Mouse (Mus musculus) hindbrain, postnatal 0 days (tissue): ENCODE data around the gene Chst11. TPM values are rescaled to one million over a fixed set of nuclear protein-coding genes. Genes with fewer than 3 reads are reported as not detected.
A peak's percentile ranks its signal among the peaks of the same experiment; 100 is the strongest.

ENCODE experiments used
- ATAC-seq: fragments of 200-750 bp; cut with Nextera tagmentation; 2 replicates; pipeline ENCODE4 v1.8.0; 2017; ENCODE audit warnings: mild to moderate bottlenecking, moderate TSS enrichment, moderate library complexity
- DNase-seq: peaks from one replicate; pipeline ENCODE4 v3.0.0-alpha.2; 2015; ENCODE audit warnings: low spot score
- H3K27ac ChIP-seq: fragments of 300-500 bp; sonication (generic); 2 replicates; pipeline ENCODE4 v1.5.1; 2014; ENCODE audit warnings: mild to moderate bottlenecking
- H3K27me3 ChIP-seq: fragments of 300-500 bp; sonication (generic); 2 replicates; pipeline ENCODE4 v1.6.1; 2014; ENCODE audit warnings: low read length, mixed read lengths; ENCODE audit not compliant: insufficient read depth
- H3K36me3 ChIP-seq: fragments of 300-500 bp; sonication (generic); 2 replicates; pipeline ENCODE4 v1.6.1; 2014; ENCODE audit warnings: low read length, mixed read lengths; ENCODE audit not compliant: insufficient read depth
- H3K4me1 ChIP-seq: fragments of 300-500 bp; sonication (generic); 2 replicates; pipeline ENCODE4 v1.6.1; 2014; ENCODE audit warnings: antibody characterized with exemption, low read length, mixed read lengths; ENCODE audit not compliant: insufficient read depth
- H3K4me2 ChIP-seq: fragments of 300-500 bp; sonication (generic); 2 replicates; pipeline ENCODE4 v1.6.1; 2014; ENCODE audit warnings: low read depth, mild to moderate bottlenecking, low read length, moderate library complexity, mixed read lengths
- H3K4me3 ChIP-seq: fragments of 300-500 bp; sonication (generic); 2 replicates; pipeline ENCODE4 v1.5.1; 2014; ENCODE audit warnings: low read length
- H3K9ac ChIP-seq: fragments of 300-500 bp; sonication (generic); replicated peaks from 2 replicates; pipeline ENCODE4 v1.6.1; 2014; ENCODE audit warnings: mild to moderate bottlenecking, low read length, moderate library complexity, mixed read lengths
- H3K9me3 ChIP-seq: fragments of 300-500 bp; sonication (generic); 2 replicates; pipeline ENCODE4 v1.6.1; 2016; ENCODE audit warnings: low read length, mixed read lengths
- CTCF ChIP-seq: IDR thresholded peaks from 2 replicates; pipeline ENCODE4 v1.5.1; 2016; ENCODE audit warnings: antibody characterized with exemption, control low read depth, low read depth
- WGBS: fragments of 180-500 bp; shearing (Covaris S2); extraction: QIAGEN DNeasy Blood & Tissue Kit; methylation state at CpG from one replicate; pipeline ENCODE4 v1.1.7; 2014; 5-methylcytosine and 5-hydroxymethylcytosine counted together
- polyA plus RNA-seq: library from polyadenylated mRNA; unstranded; fragments of >200 nt; fragmentation: Nextera tagmentation; extraction: Ambion mirVana; gene quantifications from 2 replicates; pipeline ENCODE4 v1.2.1, GENCODE M21; 2015
- total RNA-seq: library from RNA; depleted of rRNA; stranded (reverse); fragments of >200 nt; gene quantifications from 2 replicates; pipeline ENCODE4 v1.2.3, GENCODE M21; 2014

Gene Chst11
- total and polyA plus RNA-seq, 2 experiments from 2014 or later = 2.9 to 22.3 TPM

- Histone ChIP-seq H3K36me3 (no peaks in the 10 kb centered on the region), H3K4me3 (no peak overlapping the region), H3K9me3 (no peaks in the 10 kb centered on the region), H3K9ac (no peak overlapping the region), H3K4me1 (0 out of 2 replicates have a peak, but pooled peaks cover 17% of the 10 kb centered on the region), H3K27me3 (no peaks in the 10 kb centered on the region), H3K27ac (no peak overlapping the region), H3K4me2 (no peak overlapping the region)
- 90% methylated on average over 8 of the region's 8 CpGs for WGBS
- no peak for TF ChIP-seq CTCF
- ATAC-seq = no peak
- DNase-seq = no peak
Observed at GRCm38 (mm10) chr10:83159229-83159628, 173.9 kb downstream of the Chst11 start.

GRCm38 (mm10) chr10:83161656-83162365, 176.5 kb downstream of the Chst11 start:
- ATAC-seq (peak; percentile 79), DNase-seq (peak; percentile 83)
- TF ChIP-seq CTCF = 0 out of 2 replicates have a peak, but pooled peaks have one; percentile 3
- no peak overlapping the region for H3K9ac ChIP-seq
- no peak overlapping the region for H3K27ac ChIP-seq
- H3K9me3 ChIP-seq = no peaks in the 10 kb centered on the region
- WGBS = 54% methylated on average over 10 of the region's 10 CpGs
- H3K4me1 ChIP-seq = 0 out of 2 replicates have a peak, but pooled peaks cover 17% of the 10 kb centered on the region
- no peak overlapping the region for H3K4me2 ChIP-seq
- no peaks in the 10 kb centered on the region for H3K27me3 ChIP-seq
- H3K4me3 ChIP-seq = no peak overlapping the region
- H3K36me3 ChIP-seq = no peaks in the 10 kb centered on the region

DNA sequence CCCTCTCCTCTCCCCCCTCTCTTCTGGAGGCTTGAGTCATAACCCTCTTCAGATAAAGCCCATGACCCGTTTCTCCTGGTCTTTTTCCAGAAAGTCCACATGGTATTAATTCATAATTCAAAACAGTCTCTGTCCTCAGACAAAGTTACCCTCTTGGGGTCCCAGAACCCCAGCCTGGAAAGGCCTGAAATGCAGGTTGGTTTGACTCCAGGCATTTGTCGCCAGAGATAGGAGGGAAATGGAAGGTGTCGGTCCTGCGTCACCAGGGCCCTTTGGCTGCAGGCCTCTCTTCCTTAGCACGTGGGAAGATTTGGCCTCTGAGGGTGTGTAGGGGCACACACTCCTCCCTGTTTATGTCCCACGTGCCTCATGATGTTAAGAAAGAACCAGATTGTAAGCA, 178.6 kb downstream of the Chst11 start:
- no peak for DNase-seq
- Histone ChIP-seq H3K9me3 (no peaks in the 10 kb centered on the region), H3K36me3 (no peaks in the 10 kb centered on the region), H3K4me3 (no peak overlapping the region), H3K9ac (no peak overlapping the region), H3K27me3 (no peaks in the 10 kb centered on the region), H3K4me1 (0 out of 2 replicates have a peak, but pooled peaks cover 17% of the 10 kb centered on the region), H3K27ac (no peak overlapping the region), H3K4me2 (no peak overlapping the region)
- no peak for TF ChIP-seq CTCF
- 46% methylated on average over 6 of the region's 6 CpGs for WGBS
- no peak for ATAC-seq

GRCm38 (mm10) chr10:83164901-83165435, 179.7 kb downstream of the Chst11 start:
- H3K27me3 ChIP-seq = no peaks in the 10 kb centered on the region
- TF ChIP-seq CTCF = no peak
- no peak overlapping the region for H3K4me2 ChIP-seq
- 49% methylated on average over 8 of the region's 9 CpGs for WGBS
- no peak overlapping the region for H3K9ac ChIP-seq
- ATAC-seq (no peak), DNase-seq (peak; percentile 49)
- H3K4me3 ChIP-seq = no peak overlapping the region
- H3K4me1 ChIP-seq = 0 out of 2 replicates have a peak, but pooled peaks cover 17% of the 10 kb centered on the region
- no peak overlapping the region for H3K27ac ChIP-seq
- no peaks in the 10 kb centered on the region for H3K36me3 ChIP-seq
- no peaks in the 10 kb centered on the region for H3K9me3 ChIP-seq

GRCm38 (mm10) chr10:83165521-83166243, 180.4 kb downstream of the Chst11 start:
- WGBS = 73% methylated on average over 11 of the region's 11 CpGs
- no peaks in the 10 kb centered on the region for H3K36me3 ChIP-seq
- H3K27me3 ChIP-seq = no peaks in the 10 kb centered on the region
- H3K4me3 ChIP-seq = no peak overlapping the region
- TF ChIP-seq CTCF = no peak
- no peak for DNase-seq
- 0 out of 2 replicates have a peak, but pooled peaks cover 17% of the 10 kb centered on the region for H3K4me1 ChIP-seq
- no peaks in the 10 kb centered on the region for H3K9me3 ChIP-seq
- H3K27ac ChIP-seq = no peak overlapping the region
- no peak for ATAC-seq
- H3K9ac ChIP-seq = no peak overlapping the region
- H3K4me2 ChIP-seq = no peak overlapping the region

DNA sequence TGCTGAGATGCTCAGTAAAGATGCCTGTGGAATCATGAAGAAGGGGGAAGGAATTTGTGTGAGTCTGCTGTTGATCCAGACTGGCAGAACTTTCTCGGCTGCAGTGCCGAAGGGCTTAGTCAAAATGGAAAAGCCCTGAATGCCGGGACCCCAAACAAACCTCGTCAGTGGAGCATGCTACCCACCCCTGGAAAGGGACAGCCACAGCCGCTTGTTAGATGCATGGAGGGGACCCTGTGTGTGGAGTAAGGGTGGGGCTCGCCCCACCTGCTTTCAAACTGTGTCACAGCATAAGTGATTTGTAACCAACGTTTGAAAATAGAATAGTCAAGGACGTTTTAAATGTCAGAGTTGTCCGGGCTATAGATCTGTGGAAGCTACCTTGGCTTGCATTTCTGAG, 181.0 kb downstream of the Chst11 start:
- no peak for TF ChIP-seq CTCF
- no peak for DNase-seq

More for the DNA sequence above, 181.0 kb downstream of the Chst11 start:
- no peak overlapping the region for H3K27ac ChIP-seq
- H3K4me2 ChIP-seq = no peak overlapping the region
- 0 out of 2 replicates have a peak, but pooled peaks cover 17% of the 10 kb centered on the region for H3K4me1 ChIP-seq
- H3K27me3 ChIP-seq = no peaks in the 10 kb centered on the region
- H3K36me3 ChIP-seq = no peaks in the 10 kb centered on the region
- ATAC-seq = no peak
- H3K9me3 ChIP-seq = no peaks in the 10 kb centered on the region
- WGBS = 81% methylated on average over 9 of the region's 9 CpGs
- no peak overlapping the region for H3K9ac ChIP-seq
- H3K4me3 ChIP-seq = no peak overlapping the region
